Mouse (Mus musculus) heart, adult 11 months (tissue): ENCODE data around the gene Katnal1.

Source experiments
- DNase-seq: peaks from one replicate; pipeline ENCODE4 v3.0.0; 2022

The Katnal1 gene

GRCm38 (mm10) chr5:148929116-148929449, at the start of gene Katnal1:
Katnal1 (minus strand) TSS chr5:148929320.
- no peak for DNase-seq

GRCm38 (mm10) chr5:148978458-148979165, 49.5 kb upstream of the Katnal1 start:
- DNase-seq = no peak

GRCm38 (mm10) chr5:148977698-148978457, 48.8 kb upstream of the Katnal1 start:
- DNase-seq = peak; percentile 95

- DNase-seq = no peak
Measured at GRCm38 (mm10) chr5:148976876-148977275, 47.8 kb upstream of the Katnal1 start.

- DNase-seq = no peak
Measured at GRCm38 (mm10) chr5:148975035-148975434, 45.9 kb upstream of the Katnal1 start.

GRCm38 (mm10) chr5:148973019-148973668, 44.0 kb upstream of the Katnal1 start:
- DNase-seq = no peak

GRCm38 (mm10) chr5:148972167-148972566, 43.0 kb upstream of the Katnal1 start:
- DNase-seq = no peak

- peak; percentile 98 for DNase-seq
Measured at GRCm38 (mm10) chr5:148969648-148970047, 40.5 kb upstream of the Katnal1 start.

GRCm38 (mm10) chr5:148968958-148969576, 39.9 kb upstream of the Katnal1 start:
- DNase-seq = no peak

- no peak for DNase-seq
Measured at GRCm38 (mm10) chr5:148968179-148968578, 39.1 kb upstream of the Katnal1 start.

GRCm38 (mm10) chr5:148966395-148966794, 37.3 kb upstream of the Katnal1 start:
- DNase-seq = peak; percentile 88

- peak; percentile 98 for DNase-seq
Measured at GRCm38 (mm10) chr5:148965691-148966333, 36.7 kb upstream of the Katnal1 start.

- DNase-seq = no peak
Measured at GRCm38 (mm10) chr5:148965089-148965591, 36.0 kb upstream of the Katnal1 start.

- DNase-seq = no peak
Measured at GRCm38 (mm10) chr5:148964251-148964650, 35.1 kb upstream of the Katnal1 start.

GRCm38 (mm10) chr5:148960211-148960610, 31.1 kb upstream of the Katnal1 start:
- DNase-seq = no peak

- DNase-seq = peak; percentile 98
Measured at GRCm38 (mm10) chr5:148959068-148959990, 30.2 kb upstream of the Katnal1 start.

- DNase-seq = no peak
Measured at GRCm38 (mm10) chr5:148958355-148958754, 29.2 kb upstream of the Katnal1 start.

GRCm38 (mm10) chr5:148956898-148957535, 27.9 kb upstream of the Katnal1 start:
- no peak for DNase-seq

GRCm38 (mm10) chr5:148956091-148956490, 27.0 kb upstream of the Katnal1 start:
- no peak for DNase-seq

- no peak for DNase-seq
Measured at GRCm38 (mm10) chr5:148955575-148955974, 26.5 kb upstream of the Katnal1 start.
